Mouse (Mus musculus) intestine, embryonic 16.5 days (tissue): ENCODE data around the gene Ccdc127. TPM values are rescaled to one million over a fixed set of nuclear protein-coding genes. Genes with fewer than 3 reads are reported as not detected.

Source experiments
- ATAC-seq: fragments of 200-750 bp; cut with Nextera tagmentation; 2 replicates; pipeline ENCODE4 v1.8.0; 2017; ENCODE audit warnings: moderate TSS enrichment, moderate library complexity
- H3K27ac ChIP-seq: fragments of 300-500 bp; sonication (generic); 2 replicates; pipeline ENCODE4 v1.5.1; 2014; ENCODE audit warnings: mild to moderate bottlenecking, low read length
- H3K27me3 ChIP-seq: fragments of 300-500 bp; sonication (generic); replicated peaks from 2 replicates; pipeline ENCODE4 v1.6.1; 2014; ENCODE audit warnings: low read length, control low read depth, mixed read lengths; ENCODE audit not compliant: control insufficient read depth, insufficient read depth
- H3K36me3 ChIP-seq: fragments of 300-500 bp; sonication (generic); 2 replicates; pipeline ENCODE4 v1.6.1; 2014; ENCODE audit warnings: low read length, control low read depth; ENCODE audit not compliant: control insufficient read depth, insufficient read depth
- H3K4me1 ChIP-seq: fragments of 300-500 bp; sonication (generic); 2 replicates; pipeline ENCODE4 v1.6.1; 2014; ENCODE audit warnings: low read length, control low read depth, mixed read lengths; ENCODE audit not compliant: control insufficient read depth, insufficient read depth
- H3K4me2 ChIP-seq: fragments of 300-500 bp; sonication (generic); 2 replicates; pipeline ENCODE4 v1.6.1; 2014; ENCODE audit warnings: low read depth, low read length, control low read depth
- H3K4me3 ChIP-seq: fragments of 300-500 bp; sonication (generic); 2 replicates; pipeline ENCODE4 v1.5.1; 2014; ENCODE audit warnings: mild to moderate bottlenecking, low read length
- H3K9ac ChIP-seq: fragments of 300-500 bp; sonication (generic); 2 replicates; pipeline ENCODE4 v1.6.1; 2014; ENCODE audit warnings: low read depth, low read length
- H3K9me3 ChIP-seq: fragments of 300-500 bp; sonication (generic); 2 replicates; pipeline ENCODE4 v1.6.1; 2016; ENCODE audit warnings: low read length, control low read depth; ENCODE audit not compliant: control insufficient read depth
- WGBS: fragments of 180-500 bp; shearing (Covaris S2); extraction: QIAGEN DNeasy Blood & Tissue Kit; methylation state at CpG from one replicate; pipeline ENCODE4 v1.1.7; 2014; 5-methylcytosine and 5-hydroxymethylcytosine counted together
- polyA plus RNA-seq: library from polyadenylated mRNA; unstranded; fragments of >200 nt; fragmentation: Nextera tagmentation; extraction: Ambion mirVana; gene quantifications from 2 replicates; pipeline ENCODE4 v1.2.1, GENCODE M21; 2015

The Ccdc127 gene
- polyA plus RNA-seq, 1 experiment from 2014 or later, result 38.5 TPM

- Histone ChIP-seq H3K4me1 (peaks cover 9% of the 10 kb centered on the region), H3K27ac (peak overlapping the region; percentile 87), H3K9ac (peak overlapping the region; percentile 95), H3K4me3 (peak overlapping the region; percentile 97), H3K4me2 (peak overlapping the region; percentile 55), H3K9me3 (no peaks in the 10 kb centered on the region), H3K27me3 (no peaks in the 10 kb centered on the region), H3K36me3 (peaks cover 4% of the 10 kb centered on the region)
- 4% methylated on average over 15 of the region's 15 CpGs for WGBS
- peak; percentile 61; the same call in 1 of the 2 replicates for ATAC-seq
Observed at GRCm38 (mm10) chr13:74316789-74317169, 33.3 kb upstream of the Ccdc127 start.

GRCm38 (mm10) chr13:74317170-74317849, 32.8 kb upstream of the Ccdc127 start, which contains the start of gene Pdcd6:
Pdcd6 (minus strand) TSS chr13:74317580.
- peak within 1 kb of the TSS; percentile 95 for H3K9ac ChIP-seq
- ATAC-seq, result peak; percentile 99

GRCm38 (mm10) chr13:74329321-74329720, 20.8 kb upstream of the Ccdc127 start:
- H3K36me3 ChIP-seq, result peaks cover 18% of the 10 kb centered on the region
- H3K4me3 ChIP-seq, result no peak overlapping the region
- no peak overlapping the region for H3K27ac ChIP-seq
- H3K4me2 ChIP-seq, result no peak overlapping the region
- no peaks in the 10 kb centered on the region for H3K9me3 ChIP-seq
- H3K27me3 ChIP-seq, result no peaks in the 10 kb centered on the region
- no peaks in the 10 kb centered on the region for H3K4me1 ChIP-seq
- H3K9ac ChIP-seq, result no peak overlapping the region
- ATAC-seq, result no peak

More at GRCm38 (mm10) chr13:74317170-74317849, 32.8 kb upstream of the Ccdc127 start, which contains the start of gene Pdcd6:
- Histone ChIP-seq H3K27ac (peak within 1 kb of the TSS; percentile 87), H3K4me3 (peak within 1 kb of the TSS; percentile 97), H3K4me1 (peaks cover 9% of the 10 kb centered on the region), H3K4me2 (peak within 1 kb of the TSS; percentile 55), H3K9me3 (no peaks in the 10 kb centered on the region), H3K27me3 (no peaks in the 10 kb centered on the region), H3K36me3 (peaks cover 6% of the 10 kb centered on the region)
- under 1% methylated on average over 36 of the region's 36 CpGs for WGBS

GRCm38 (mm10) chr13:74341036-74341435, 9.1 kb upstream of the Ccdc127 start:
- Histone ChIP-seq H3K9ac (no peak overlapping the region), H3K27me3 (no peaks in the 10 kb centered on the region), H3K36me3 (peaks cover 10% of the 10 kb centered on the region; the same call in 1 of the 2 replicates), H3K4me1 (no peaks in the 10 kb centered on the region), H3K4me3 (no peak overlapping the region), H3K4me2 (no peak overlapping the region), H3K9me3 (no peaks in the 10 kb centered on the region), H3K27ac (no peak overlapping the region)
- WGBS, result 52% methylated on average over 3 of the region's 3 CpGs
- ATAC-seq, result peak; percentile 48; the same call in 1 of the 2 replicates

- ATAC-seq, result peak; percentile 57
- WGBS, result 1% methylated on average over 15 of the region's 15 CpGs
- peaks cover 9% of the 10 kb centered on the region; the same call in 1 of the 2 replicates for H3K4me1 ChIP-seq
- H3K27ac ChIP-seq, result peak overlapping the region; percentile 59
- H3K9me3 ChIP-seq, result no peaks in the 10 kb centered on the region
- peak overlapping the region; percentile 55 for H3K4me3 ChIP-seq
- 0 out of 2 replicates have a peak, but pooled peaks cover 2% of the 10 kb centered on the region for H3K36me3 ChIP-seq
- peak overlapping the region; percentile 42 for H3K4me2 ChIP-seq
- H3K9ac ChIP-seq, result peak overlapping the region; percentile 73
- no peaks in the 10 kb centered on the region for H3K27me3 ChIP-seq
Observed at GRCm38 (mm10) chr13:74350435-74350906, 362 bp downstream of the Ccdc127 start.

GRCm38 (mm10) chr13:74356491-74356890, 6.4 kb downstream of the Ccdc127 start:
- 98% methylated on average over 13 of the region's 13 CpGs for WGBS
- Histone ChIP-seq H3K9ac (no peak overlapping the region), H3K27ac (no peak overlapping the region), H3K27me3 (no peaks in the 10 kb centered on the region), H3K9me3 (no peaks in the 10 kb centered on the region), H3K4me2 (no peak overlapping the region), H3K4me3 (no peak overlapping the region), H3K4me1 (no peaks in the 10 kb centered on the region), H3K36me3 (peaks cover 23% of the 10 kb centered on the region)
- no peak for ATAC-seq

- H3K4me3 ChIP-seq, result no peak overlapping the region
- no peak overlapping the region for H3K4me2 ChIP-seq
- H3K27me3 ChIP-seq, result no peaks in the 10 kb centered on the region
- no peak for ATAC-seq
- no peak overlapping the region for H3K27ac ChIP-seq
- H3K36me3 ChIP-seq, result peaks cover 20% of the 10 kb centered on the region
- no peaks in the 10 kb centered on the region for H3K4me1 ChIP-seq
- H3K9ac ChIP-seq, result no peak overlapping the region
- no peaks in the 10 kb centered on the region for H3K9me3 ChIP-seq
- WGBS, result 68% methylated on average over 2 of the region's 2 CpGs
Observed at GRCm38 (mm10) chr13:74362218-74362617, 12.1 kb downstream of the Ccdc127 start.

- 87% methylated on average over 13 of the region's 13 CpGs for WGBS
- Histone ChIP-seq H3K36me3 (peaks cover 17% of the 10 kb centered on the region), H3K9me3 (no peaks in the 10 kb centered on the region), H3K9ac (no peak overlapping the region), H3K27ac (no peak overlapping the region), H3K27me3 (no peaks in the 10 kb centered on the region), H3K4me2 (no peak overlapping the region), H3K4me1 (no peaks in the 10 kb centered on the region), H3K4me3 (no peak overlapping the region)
- ATAC-seq, result peak; percentile 21; the same call in 1 of the 2 replicates
Observed at GRCm38 (mm10) chr13:74363176-74363858, 13.2 kb downstream of the Ccdc127 start.

- Histone ChIP-seq H3K9ac (no peak within 1 kb of the TSS), H3K27me3 (no peaks in the 10 kb centered on the region), H3K9me3 (no peaks in the 10 kb centered on the region), H3K36me3 (peaks cover 14% of the 10 kb centered on the region; the same call in 1 of the 2 replicates), H3K4me2 (no peak within 1 kb of the TSS), H3K4me1 (no peaks in the 10 kb centered on the region), H3K27ac (no peak within 1 kb of the TSS), H3K4me3 (no peak within 1 kb of the TSS)
- ATAC-seq, result no peak
- whole genome bisulfite sequencing, result 72% methylated on average over 8 of the region's 8 CpGs
Observed at GRCm38 (mm10) chr13:74363859-74364235, 13.7 kb downstream of the Ccdc127 start, which contains the start of gene Lrrc14b. Lrrc14b (minus strand) TSS chr13:74364005.
